Mouse (Mus musculus): ENCODE results near the gene Nkpd1.

The Nkpd1 gene

GRCm38 (mm10) chr7:19517652-19518365 is at the start of gene Nkpd1:
TSS of gene Nkpd1 (plus strand) at chr7:19517838.
- no peak for DNase-seq (ENCODE audit: low read depth, low spot score)

GRCm38 (mm10) chr7:19468279-19468678 is 49.4 kb upstream of the Nkpd1 start:
- no peak for DNase-seq (ENCODE audit: low read depth, low spot score)

GRCm38 (mm10) chr7:19469404-19469803 is 48.2 kb upstream of the Nkpd1 start:
- DNase-seq (ENCODE audit: low read depth, low spot score) = no peak

- no peak for DNase-seq (ENCODE audit: low read depth, low spot score)
These were observed 47.3 kb upstream of the Nkpd1 start for GRCm38 (mm10) chr7:19470308-19470707.

- no peak for DNase-seq (ENCODE audit: low read depth, low spot score)
These were observed 45.2 kb upstream of the Nkpd1 start for GRCm38 (mm10) chr7:19472403-19472802.

- peak; percentile 81 for DNase-seq (ENCODE audit: low read depth, low spot score)
These were observed 43.7 kb upstream of the Nkpd1 start for GRCm38 (mm10) chr7:19473875-19474443.

GRCm38 (mm10) chr7:19477084-19477483 is 40.6 kb upstream of the Nkpd1 start:
- no peak for DNase-seq (ENCODE audit: low read depth, low spot score)

- DNase-seq (ENCODE audit: low read depth, low spot score) = no peak
These were observed 39.8 kb upstream of the Nkpd1 start for GRCm38 (mm10) chr7:19477624-19478384.

- DNase-seq (ENCODE audit: low read depth, low spot score) = no peak
These were observed 34.4 kb upstream of the Nkpd1 start for GRCm38 (mm10) chr7:19483281-19483680.

- DNase-seq (ENCODE audit: low read depth, low spot score) = no peak
These were observed 32.1 kb upstream of the Nkpd1 start for GRCm38 (mm10) chr7:19485488-19485887.

GRCm38 (mm10) chr7:19486549-19486948 is 31.1 kb upstream of the Nkpd1 start:
- no peak for DNase-seq (ENCODE audit: low read depth, low spot score)

- no peak for DNase-seq (ENCODE audit: low read depth, low spot score)
These were observed 28.1 kb upstream of the Nkpd1 start for GRCm38 (mm10) chr7:19489525-19489924.

- DNase-seq (ENCODE audit: low read depth, low spot score) = no peak
These were observed 25.9 kb upstream of the Nkpd1 start for GRCm38 (mm10) chr7:19491731-19492130.

- no peak for DNase-seq (ENCODE audit: low read depth, low spot score)
These were observed 22.7 kb upstream of the Nkpd1 start for GRCm38 (mm10) chr7:19494751-19495474.

- DNase-seq (ENCODE audit: low read depth, low spot score) = no peak
These were observed 22.0 kb upstream of the Nkpd1 start for GRCm38 (mm10) chr7:19495521-19496213.

GRCm38 (mm10) chr7:19496214-19496555 is 21.5 kb upstream of the Nkpd1 start:
- DNase-seq (ENCODE audit: low read depth, low spot score) = no peak

GRCm38 (mm10) chr7:19498326-19498725 is 19.3 kb upstream of the Nkpd1 start:
- DNase-seq (ENCODE audit: low read depth, low spot score) = no peak

GRCm38 (mm10) chr7:19500420-19501363 is 16.9 kb upstream of the Nkpd1 start:
- DNase-seq (ENCODE audit: low read depth, low spot score) = no peak

- DNase-seq (ENCODE audit: low read depth, low spot score) = no peak
These were observed 16.0 kb upstream of the Nkpd1 start for GRCm38 (mm10) chr7:19501658-19502057.

GRCm38 (mm10) chr7:19503481-19504068 is 14.1 kb upstream of the Nkpd1 start:
- DNase-seq (ENCODE audit: low read depth, low spot score) = peak; percentile 57

All from embryo, embryonic 11.5 days (tissue).